Mouse (Mus musculus) limb, embryonic 11.5 days (tissue): ENCODE results near the gene Tgif1. TPM values are rescaled to one million over a fixed set of nuclear protein-coding genes. Genes with fewer than 3 reads are reported as not detected.
A peak's percentile ranks its signal among the peaks of the same experiment; 100 is the strongest.

ENCODE experiments used
- ATAC-seq: fragments of 200-750 bp; cut with Nextera tagmentation; 2 replicates; pipeline ENCODE4 v1.8.0; 2017; ENCODE audit warnings: low read depth; ENCODE audit not compliant: insufficient number of reproducible peaks, low FRiP score, low TSS enrichment
- DNase-seq: peaks from one replicate; pipeline ENCODE4 v3.0.0-alpha.2; 2015; ENCODE audit warnings: low spot score
- H3K27ac ChIP-seq: fragments of 300-500 bp; sonication (generic); replicated peaks from 2 replicates; pipeline ENCODE4 v1.5.1; 2014; ENCODE audit warnings: low read depth, mild to moderate bottlenecking, low read length
- H3K27me3 ChIP-seq: fragments of 300-500 bp; sonication (generic); 2 replicates; pipeline ENCODE4 v1.6.1; 2014; ENCODE audit warnings: mild to moderate bottlenecking, low read length, mixed read lengths; ENCODE audit not compliant: control insufficient read depth, insufficient read depth
- H3K36me3 ChIP-seq: fragments of 300-500 bp; sonication (generic); 2 replicates; pipeline ENCODE4 v1.6.1; 2014; ENCODE audit warnings: mild to moderate bottlenecking, low read length, moderate library complexity, mixed read lengths; ENCODE audit not compliant: control insufficient read depth, insufficient read depth
- H3K4me1 ChIP-seq: fragments of 300-500 bp; sonication (generic); 2 replicates; pipeline ENCODE4 v1.6.1; 2014; ENCODE audit warnings: low read length, mixed read lengths; ENCODE audit not compliant: control insufficient read depth, insufficient read depth
- H3K4me2 ChIP-seq: fragments of 300-500 bp; sonication (generic); 2 replicates; pipeline ENCODE4 v1.6.1; 2014; ENCODE audit warnings: low read depth, mild to moderate bottlenecking, moderate library complexity; ENCODE audit not compliant: severe bottlenecking
- H3K4me3 ChIP-seq: fragments of 300-500 bp; sonication (generic); 2 replicates; pipeline ENCODE4 v1.5.1; 2014; ENCODE audit warnings: low read depth, low read length
- H3K9ac ChIP-seq: fragments of 300-500 bp; sonication (generic); 2 replicates; pipeline ENCODE4 v1.6.1; 2014; ENCODE audit warnings: mild to moderate bottlenecking, low read length
- H3K9me3 ChIP-seq: fragments of 300-500 bp; sonication (generic); 2 replicates; pipeline ENCODE4 v1.6.1; 2016; ENCODE audit warnings: low read length; ENCODE audit not compliant: control insufficient read depth
- WGBS: fragments of 180-500 bp; shearing (Covaris S2); extraction: QIAGEN DNeasy Blood & Tissue Kit; methylation state at CpG from one replicate; pipeline ENCODE4 v1.1.7; 2014; 5-methylcytosine and 5-hydroxymethylcytosine counted together
- polyA plus RNA-seq: library from polyadenylated mRNA; unstranded; fragments of >200 nt; fragmentation: Nextera tagmentation; extraction: Ambion mirVana; gene quantifications from 2 replicates; pipeline ENCODE4 v1.2.1, GENCODE M21; 2014

Tgif1 gene
- polyA plus RNA-seq, 1 experiment from 2014 or later: 106 TPM

DNA sequence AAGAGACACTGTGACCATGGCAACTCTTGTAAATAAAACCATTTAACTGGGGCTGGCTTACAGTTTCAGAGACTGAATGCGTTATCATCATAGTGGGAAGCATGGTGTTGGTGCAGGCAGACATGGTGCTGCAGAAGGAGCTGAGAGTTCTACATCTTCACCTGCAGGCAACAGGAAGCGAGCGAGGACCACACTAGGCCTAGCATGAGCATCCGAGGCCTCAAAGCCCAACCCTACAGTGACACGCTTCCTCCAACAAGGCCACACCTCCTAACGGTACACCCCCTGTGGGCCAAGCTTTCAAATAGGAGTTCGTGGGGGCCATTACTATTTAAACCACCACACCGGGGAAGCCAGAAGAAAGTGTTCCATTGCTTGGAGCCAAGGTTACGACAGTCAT, 34.5 kb upstream of the Tgif1 start:
- Histone ChIP-seq H3K27ac (no peak overlapping the region), H3K36me3 (no peaks in the 10 kb centered on the region), H3K27me3 (no peaks in the 10 kb centered on the region), H3K4me1 (no peaks in the 10 kb centered on the region), H3K4me2 (no peak overlapping the region), H3K9me3 (no peaks in the 10 kb centered on the region), H3K9ac (no peak overlapping the region), H3K4me3 (no peak overlapping the region)
- ATAC-seq (no peak), DNase-seq (no peak)
- WGBS: 90% methylated on average over 9 of the region's 9 CpGs

DNA sequence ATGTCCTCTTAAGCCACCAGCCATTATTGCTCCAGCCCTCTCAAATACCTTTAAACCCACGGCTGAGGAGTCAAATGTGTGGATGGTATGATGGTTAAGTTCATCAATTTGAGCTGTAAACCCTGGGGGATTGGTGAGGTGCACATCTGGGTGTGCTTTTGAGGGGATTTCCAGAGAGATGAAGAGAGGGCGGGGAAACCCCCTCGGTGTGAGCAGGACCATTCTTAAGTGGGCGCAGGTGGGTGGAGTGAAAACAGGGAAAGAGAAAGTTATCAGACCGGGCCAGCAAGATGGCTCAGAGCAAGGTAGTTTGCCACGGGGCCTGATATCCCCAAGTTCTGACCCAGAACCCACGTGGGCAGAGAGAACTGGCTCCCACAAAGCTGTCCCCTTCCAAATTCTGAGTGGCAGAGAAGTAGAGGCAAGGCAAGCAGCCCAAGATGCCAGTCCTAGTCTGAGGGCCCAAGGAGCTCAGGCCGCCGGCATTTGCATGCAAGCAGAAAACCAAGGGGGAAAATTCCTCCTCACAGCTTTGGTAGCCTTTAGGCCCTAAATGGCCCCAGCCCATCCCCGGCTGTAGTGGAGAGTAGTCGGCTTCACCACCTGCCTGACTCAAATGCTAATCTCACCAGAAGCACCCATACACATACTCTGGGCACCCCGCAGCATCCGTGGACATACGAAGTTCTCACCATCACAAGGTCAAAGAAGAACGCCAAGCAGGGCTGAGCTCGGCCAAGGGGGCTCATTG, 33.5 kb upstream of the Tgif1 start:
- no peak overlapping the region for H3K4me3 ChIP-seq
- H3K9ac ChIP-seq: no peak overlapping the region
- 81% methylated on average over 16 of the region's 16 CpGs for WGBS
- no peak overlapping the region for H3K4me2 ChIP-seq
- no peaks in the 10 kb centered on the region for H3K9me3 ChIP-seq
- ATAC-seq (no peak), DNase-seq (no peak)
- no peaks in the 10 kb centered on the region for H3K27me3 ChIP-seq
- no peaks in the 10 kb centered on the region for H3K36me3 ChIP-seq
- H3K4me1 ChIP-seq: no peaks in the 10 kb centered on the region
- H3K27ac ChIP-seq: no peak overlapping the region

DNA sequence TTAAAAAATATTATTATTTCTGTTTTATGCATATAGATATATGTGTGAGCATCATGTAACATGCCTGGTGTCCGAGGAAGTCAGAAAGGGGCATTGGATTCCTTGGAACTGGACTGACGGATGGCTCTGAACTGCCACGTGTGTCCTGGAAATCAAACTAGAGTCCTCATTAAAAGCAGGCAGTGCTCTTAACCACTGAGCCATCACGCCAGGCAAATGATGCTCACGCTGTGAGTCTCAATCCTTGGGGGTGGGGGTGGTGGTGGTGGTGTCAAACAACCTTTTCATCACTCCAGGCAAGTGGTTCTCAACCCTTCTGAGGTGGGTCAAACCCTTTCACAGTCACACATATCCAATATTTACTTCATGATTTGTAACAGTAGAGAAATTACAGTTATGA, 32.5 kb upstream of the Tgif1 start:
- Histone ChIP-seq H3K36me3 (no peaks in the 10 kb centered on the region), H3K27ac (no peak overlapping the region), H3K4me2 (no peak overlapping the region), H3K9me3 (no peaks in the 10 kb centered on the region), H3K27me3 (no peaks in the 10 kb centered on the region), H3K4me1 (no peaks in the 10 kb centered on the region), H3K4me3 (no peak overlapping the region), H3K9ac (no peak overlapping the region)
- DNase-seq (no peak), ATAC-seq (no peak)
- 77% methylated on average over 5 of the region's 5 CpGs for WGBS

DNA sequence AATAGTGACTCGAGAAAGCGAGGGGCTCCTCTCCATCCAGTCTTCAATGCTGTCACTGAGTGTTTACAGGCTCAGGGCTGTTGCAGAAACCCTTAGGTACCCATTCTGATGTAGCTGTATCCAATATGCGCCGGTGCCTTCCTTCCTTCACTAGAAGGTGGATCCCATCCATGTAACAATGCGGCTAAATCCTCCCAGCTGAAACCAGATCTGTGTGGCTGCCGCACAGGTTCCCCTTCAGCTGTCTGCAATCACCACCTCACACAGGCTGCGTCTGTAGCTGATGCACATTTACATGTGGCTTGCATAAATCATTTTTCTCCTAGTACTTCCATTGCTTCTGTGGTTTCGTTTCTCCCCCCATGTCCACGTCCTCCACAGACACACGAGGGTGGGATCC, 28.6 kb upstream of the Tgif1 start:
- Histone ChIP-seq H3K4me1 (no peaks in the 10 kb centered on the region), H3K27me3 (no peaks in the 10 kb centered on the region), H3K9ac (no peak overlapping the region), H3K9me3 (no peaks in the 10 kb centered on the region), H3K4me2 (no peak overlapping the region), H3K27ac (no peak overlapping the region), H3K4me3 (no peak overlapping the region), H3K36me3 (no peaks in the 10 kb centered on the region)
- WGBS: 76% methylated on average over 10 of the region's 10 CpGs
- DNase-seq (no peak), ATAC-seq (no peak)

DNA sequence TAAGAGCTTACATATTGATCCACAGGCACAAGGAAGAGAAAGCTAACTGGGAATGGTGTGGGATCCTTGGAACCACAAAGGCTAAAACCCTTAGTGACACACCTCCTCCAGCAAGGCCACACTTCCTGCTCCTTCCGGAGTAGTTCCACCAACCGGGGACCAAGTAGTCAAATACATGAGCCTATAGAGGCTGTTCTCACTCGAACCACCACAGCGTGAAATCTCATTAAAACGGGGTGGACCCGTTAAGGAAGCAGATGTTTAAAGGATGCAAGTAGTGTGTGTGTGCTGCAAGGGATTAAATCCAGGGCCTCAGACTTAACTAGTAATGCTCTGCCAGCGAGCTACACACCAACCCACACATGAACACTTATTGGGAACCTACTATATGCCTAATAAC, 27.8 kb upstream of the Tgif1 start:
- H3K9me3 ChIP-seq: no peaks in the 10 kb centered on the region
- H3K9ac ChIP-seq: no peak overlapping the region
- H3K4me2 ChIP-seq: no peak overlapping the region
- no peak for ATAC-seq
- no peak overlapping the region for H3K4me3 ChIP-seq
- peak; percentile 34 for DNase-seq
- H3K36me3 ChIP-seq: no peaks in the 10 kb centered on the region
- H3K4me1 ChIP-seq: no peaks in the 10 kb centered on the region
- 0 out of 2 replicates have a peak overlapping the region, but pooled peaks have one; percentile 4 for H3K27ac ChIP-seq
- 34% methylated on average over 7 of the region's 7 CpGs for whole genome bisulfite sequencing
- no peaks in the 10 kb centered on the region for H3K27me3 ChIP-seq

DNA sequence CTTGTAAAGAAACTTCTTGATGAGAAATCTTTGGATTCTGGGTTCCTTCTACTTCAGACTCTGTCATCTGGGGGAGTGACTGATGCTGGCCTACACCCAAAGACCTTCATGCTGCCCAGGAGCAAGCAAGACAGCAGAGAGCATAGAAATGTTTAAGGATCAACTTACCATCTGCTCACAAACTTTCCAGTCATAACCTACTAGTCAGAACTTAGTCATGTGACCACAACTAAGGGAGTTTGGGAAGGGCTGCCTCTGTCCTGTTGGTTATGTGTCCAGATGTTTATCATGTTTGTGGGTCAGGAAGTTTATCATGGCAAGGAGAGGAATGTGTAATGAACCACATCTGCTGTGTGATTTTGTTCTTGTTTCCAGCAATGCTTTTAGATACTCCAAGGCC, 24.9 kb upstream of the Tgif1 start:
- Histone ChIP-seq H3K9me3 (no peaks in the 10 kb centered on the region), H3K4me2 (no peak overlapping the region), H3K4me3 (no peak overlapping the region), H3K27ac (no peak overlapping the region), H3K4me1 (peaks cover under 1% of the 10 kb centered on the region), H3K27me3 (no peaks in the 10 kb centered on the region), H3K9ac (no peak overlapping the region), H3K36me3 (no peaks in the 10 kb centered on the region)
- no peak for DNase-seq
- ATAC-seq: no peak

DNA sequence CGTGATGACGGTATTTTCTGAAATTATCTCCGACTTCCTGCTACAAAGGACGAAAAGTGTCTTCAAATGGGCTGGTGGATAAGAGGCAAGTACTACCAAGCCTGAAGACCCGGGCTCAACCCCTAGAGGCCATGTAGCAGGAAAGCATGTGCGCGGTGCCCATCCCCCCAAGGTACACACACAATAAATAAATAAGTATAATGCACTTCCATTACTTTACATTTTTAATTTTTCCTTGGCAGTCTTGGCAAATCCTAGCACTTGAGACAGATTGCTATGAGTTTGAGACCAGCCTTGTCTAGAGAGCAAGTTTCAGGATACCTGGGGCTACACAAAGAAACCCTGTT, 20.4 kb upstream of the Tgif1 start:
- no peak for ATAC-seq
- H3K27ac ChIP-seq: no peak overlapping the region
- no peak overlapping the region for H3K4me3 ChIP-seq
- no peaks in the 10 kb centered on the region for H3K36me3 ChIP-seq
- peaks cover 8% of the 10 kb centered on the region for H3K4me1 ChIP-seq
- 58% methylated on average over 7 of the region's 7 CpGs for WGBS
- H3K27me3 ChIP-seq: no peaks in the 10 kb centered on the region
- peak; percentile 36 for DNase-seq
- no peaks in the 10 kb centered on the region for H3K9me3 ChIP-seq
- H3K9ac ChIP-seq: no peak overlapping the region
- H3K4me2 ChIP-seq: 0 out of 2 replicates have a peak overlapping the region, but pooled peaks have one; percentile 26

DNA sequence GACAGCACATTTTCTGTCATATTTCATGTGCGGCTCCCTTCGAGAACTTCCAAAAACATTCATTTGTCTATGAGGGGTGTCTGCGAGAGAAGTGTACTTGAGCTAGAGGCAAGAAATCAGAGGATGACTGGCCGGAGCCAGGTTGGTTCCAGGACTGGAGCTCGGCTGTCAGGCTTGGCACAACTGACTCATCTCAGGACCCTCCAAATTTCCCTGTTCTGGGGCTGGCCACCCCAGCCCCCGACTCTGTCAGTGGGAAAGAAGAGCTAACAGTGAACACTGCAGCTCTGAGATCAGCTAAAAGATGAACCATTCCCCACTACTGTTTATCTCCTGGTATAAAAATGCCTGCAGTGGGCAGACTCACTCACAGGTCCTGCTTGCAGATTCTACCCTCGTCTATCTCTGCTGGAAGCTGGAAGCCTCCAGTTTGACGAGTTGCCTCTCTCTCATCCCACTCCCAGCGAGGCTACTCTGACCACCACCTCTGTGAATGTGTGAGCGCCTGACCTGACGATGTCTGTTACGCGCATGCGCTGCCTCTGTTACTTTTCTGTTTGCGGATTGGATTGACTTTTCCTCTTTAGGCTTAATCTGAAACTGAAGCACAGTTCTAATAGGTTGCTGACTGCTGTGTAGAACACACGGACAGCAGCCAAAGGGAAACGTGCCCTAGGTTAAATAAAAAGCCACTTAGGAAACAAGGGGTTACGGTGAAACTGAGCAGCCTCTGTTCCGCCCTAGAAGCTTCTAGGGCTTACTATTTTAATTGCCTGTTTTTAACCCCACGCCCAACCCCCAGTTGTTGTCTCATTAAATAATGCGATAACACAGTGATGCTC, 19.8 kb upstream of the Tgif1 start:
- H3K36me3 ChIP-seq: no peaks in the 10 kb centered on the region
- no peak overlapping the region for H3K27ac ChIP-seq
- peak overlapping the region; percentile 26; the same call in 1 of the 2 replicates for H3K4me2 ChIP-seq
- H3K27me3 ChIP-seq: no peaks in the 10 kb centered on the region
- ATAC-seq (peak; percentile 33; the same call in 1 of the 2 replicates), DNase-seq (peak; percentile 56)
- peak overlapping the region; percentile 28; the same call in 1 of the 2 replicates for H3K9ac ChIP-seq
- no peaks in the 10 kb centered on the region for H3K9me3 ChIP-seq
- no peak overlapping the region for H3K4me3 ChIP-seq
- peaks cover 8% of the 10 kb centered on the region for H3K4me1 ChIP-seq
- 40% methylated on average over 21 of the region's 21 CpGs for WGBS
